Mouse (Mus musculus): Measurements from ENCODE around the gene Vmn1r55.

DNA sequence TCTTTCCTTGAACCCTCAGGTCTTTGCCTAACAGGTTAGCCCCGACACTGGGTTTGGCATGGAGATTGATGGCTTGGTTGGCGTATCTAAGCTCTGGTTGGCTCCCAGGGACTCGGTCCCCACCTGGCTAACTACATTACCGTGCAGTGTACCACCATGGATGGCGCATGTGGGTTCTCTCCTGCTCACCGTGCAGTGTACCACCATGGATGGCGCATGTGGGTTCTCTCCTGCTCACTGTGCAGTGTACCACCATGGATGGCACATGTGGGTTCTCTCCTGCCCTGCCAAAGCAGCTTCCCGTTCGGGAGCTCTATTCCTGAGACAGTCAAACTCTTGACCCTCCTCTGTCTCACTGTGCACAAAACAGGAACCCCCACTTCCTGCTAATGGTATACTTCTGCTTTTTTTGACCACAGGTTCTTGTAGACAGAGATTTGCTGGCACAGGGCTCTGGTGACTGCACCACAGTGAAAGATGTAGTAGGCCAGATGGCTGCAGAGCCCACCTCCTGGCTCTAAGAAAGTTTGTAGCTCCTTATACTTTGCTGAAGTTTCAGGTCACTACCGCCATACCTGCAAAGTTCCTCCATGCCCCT, 48.3 kb downstream of the Vmn1r55 start:
- TF ChIP-seq CTCF (IDR thresholded peaks at IDR 0.05; ENCODE audit: extremely low read depth, insufficient read length, insufficient replicate concordance, low read depth, low read length) (no peak), POLR2A (IDR thresholded peaks at IDR 0.05; ENCODE audit: low read depth, low read length) (no peak)

Data from small intestine, adult 2 months (tissue).